Mouse (Mus musculus) ES-E14 (cell line): ENCODE measurements at regions not wholly inside any gene's neighbourhood (a gene's known extent, or its start where the extent isn't known, plus 50 kb on each side); places are given as distances from the start of the nearest gene placed in this dataset.

Source experiments
- DNase-seq: peaks from one replicate; pipeline ENCODE4 v3.0.0-alpha.2; 2013; ENCODE audit warnings: low read depth, low spot score
- H3K27ac ChIP-seq: 2 replicates; pipeline ENCODE4 v1.5.1; 2012; ENCODE audit warnings: low read depth, mild to moderate bottlenecking, low read length, moderate library complexity, mixed read lengths; ENCODE audit not compliant: poor library complexity, insufficient read depth, severe bottlenecking
- H3K36me3 ChIP-seq: 2 replicates; pipeline ENCODE4 v1.6.1; 2012; ENCODE audit warnings: mild to moderate bottlenecking, low read length, moderate library complexity, mixed read lengths; ENCODE audit not compliant: control insufficient read depth, poor library complexity, insufficient read depth, severe bottlenecking
- H3K4me1 ChIP-seq, 2 experiments: fragments of 150-350 bp in 1 of 2; sonication (generic) in 1 of 2; 2 replicates each; pipeline ENCODE4 v1.6.1; 2012; ENCODE audit warnings: low read length in 2 of 2, mild to moderate bottlenecking in 1 of 2, mixed read lengths in 1 of 2; ENCODE audit not compliant: control insufficient read depth in 2 of 2, insufficient read depth in 2 of 2, poor library complexity in 1 of 2
- H3K4me3 ChIP-seq, 2 experiments: fragments of 150-350 bp in 1 of 2; sonication (generic) in 1 of 2; 2 replicates each; pipeline ENCODE4 v1.5.1; 2012; ENCODE audit warnings: low read length in 2 of 2, low read depth in 1 of 2, mild to moderate bottlenecking in 1 of 2, mixed read lengths in 1 of 2; ENCODE audit not compliant: insufficient read depth in 1 of 2, poor library complexity in 1 of 2, severe bottlenecking in 1 of 2
- H3K9ac ChIP-seq: 2 replicates; pipeline ENCODE4 v1.6.1; 2012; ENCODE audit warnings: low read depth, mild to moderate bottlenecking, low read length, mixed read lengths; ENCODE audit not compliant: poor library complexity, insufficient read depth, severe bottlenecking
- H3K9me3 ChIP-seq: fragments of 150-350 bp; sonication (generic); 2 replicates; pipeline ENCODE4 v1.6.1; 2012; ENCODE audit warnings: low read depth, mild to moderate bottlenecking, low read length; ENCODE audit not compliant: control insufficient read depth, insufficient read depth
- CHD2 ChIP-seq: IDR thresholded peaks from 2 replicates; pipeline ENCODE4 v1.6.1; 2014; ENCODE audit warnings: mild to moderate bottlenecking, low read depth, low read length, inconsistent platforms
- HCFC1 ChIP-seq: IDR thresholded peaks from 2 replicates; pipeline ENCODE4 v1.6.1; 2012; ENCODE audit warnings: low read length, inconsistent platforms, borderline replicate concordance; ENCODE audit not compliant: insufficient read depth
- MAFK ChIP-seq: IDR thresholded peaks from 2 replicates; pipeline ENCODE4 v1.6.1; 2014; ENCODE audit warnings: mild to moderate bottlenecking, low read depth, low read length, inconsistent platforms; ENCODE audit not compliant: insufficient read depth
- ZC3H11A ChIP-seq: IDR thresholded peaks from 2 replicates; pipeline ENCODE4 v1.6.1; 2012; ENCODE audit warnings: low read depth, mild to moderate bottlenecking, inconsistent platforms, low read length, borderline replicate concordance
- ZNF384 ChIP-seq: IDR thresholded peaks from 2 replicates; pipeline ENCODE4 v1.6.1; 2012; ENCODE audit warnings: low read depth, low read length, inconsistent platforms
- in situ Hi-C, 2 experiments: fragments of 600-800 bp; cut with MboI; formaldehyde crosslinking; loops; one replicate each; pipeline ENCODE4 v1.15.1; 2025; ENCODE audit warnings: low sequenced_read_pairs in 2 of 2, inconsistent platforms in 1 of 2; ENCODE audit not compliant: unreplicated experiment in 2 of 2

- H3K9ac ChIP-seq: no peak overlapping the region
- no peaks in the 10 kb centered on the region for H3K4me1 ChIP-seq
- H3K9me3 ChIP-seq: no peaks in the 10 kb centered on the region
- in situ Hi-C loops: no loop called here
- no peak for TF ChIP-seq CHD2
- TF ChIP-seq ZC3H11A: no peak
- no peak for TF ChIP-seq MAFK
- TF ChIP-seq HCFC1: no peak
- no peak for TF ChIP-seq ZNF384
- H3K36me3 ChIP-seq: no peaks in the 10 kb centered on the region
- DNase-seq: no peak
- H3K27ac ChIP-seq: no peak overlapping the region
- no peak overlapping the region for H3K4me3 ChIP-seq
Observed at GRCm38 (mm10) chr1:65545336-65546060, 263.6 kb downstream of the Pth2r start.

GRCm38 (mm10) chr1:65548830-65549229 is 267.0 kb downstream of the Pth2r start:
- H3K4me1 ChIP-seq: no peaks in the 10 kb centered on the region
- in situ Hi-C loops: no loop called here
- DNase-seq: no peak
- H3K9ac ChIP-seq: no peak overlapping the region
- no peak overlapping the region for H3K4me3 ChIP-seq
- no peak for TF ChIP-seq ZNF384
- TF ChIP-seq MAFK: no peak
- no peak for TF ChIP-seq HCFC1
- TF ChIP-seq ZC3H11A: no peak
- no peak for TF ChIP-seq CHD2
- no peaks in the 10 kb centered on the region for H3K36me3 ChIP-seq
- H3K27ac ChIP-seq: no peak overlapping the region
- no peaks in the 10 kb centered on the region for H3K9me3 ChIP-seq

GRCm38 (mm10) chr1:65587402-65587801 is 305.5 kb downstream of the Pth2r start:
- DNase-seq: no peak
- in situ Hi-C loops: no loop called here
- Histone ChIP-seq H3K27ac (no peak overlapping the region), H3K4me1 (no peaks in the 10 kb centered on the region), H3K9me3 (0 out of 2 replicates have a peak, but pooled peaks cover 5% of the 10 kb centered on the region), H3K36me3 (no peaks in the 10 kb centered on the region), H3K9ac (no peak overlapping the region), H3K4me3 (no peak overlapping the region)
- no peak for TF ChIP-seq CHD2

GRCm38 (mm10) chr1:65635315-65635714 is 291.0 kb upstream of the Crygf start:
- in situ Hi-C loops: no loop called here
- Histone ChIP-seq H3K9ac (no peak overlapping the region), H3K27ac (no peak overlapping the region), H3K36me3 (no peaks in the 10 kb centered on the region), H3K4me3 (no peak overlapping the region), H3K4me1 (no peaks in the 10 kb centered on the region), H3K9me3 (no peaks in the 10 kb centered on the region)
- no peak for DNase-seq
- TF ChIP-seq CHD2 (no peak), HCFC1 (no peak), ZNF384 (no peak), ZC3H11A (no peak), MAFK (no peak)

GRCm38 (mm10) chr1:65654460-65654859 is 271.9 kb upstream of the Crygf start:
- Histone ChIP-seq H3K9me3 (no peaks in the 10 kb centered on the region), H3K4me1 (no peaks in the 10 kb centered on the region), H3K27ac (no peak overlapping the region), H3K4me3 (no peak overlapping the region), H3K9ac (no peak overlapping the region), H3K36me3 (no peaks in the 10 kb centered on the region)
- in situ Hi-C loops: loop anchor here in 1 of 2 experiments (25.0 kb wide), 1 partner anchor 342 kb away; no protein-coding TSS in a partner anchor
- TF ChIP-seq CHD2 (no peak), ZNF384 (no peak), HCFC1 (no peak), ZC3H11A (peak; percentile 66), MAFK (no peak)
- no peak for DNase-seq
